Mouse (Mus musculus) bone marrow macrophage, adult 2 months (primary cell): ENCODE results near the gene Uqcc3. TPM values are rescaled to one million over a fixed set of nuclear protein-coding genes. Genes with fewer than 3 reads are reported as not detected.
"Not testable (repeated sequence)": the region's sequence is repeated elsewhere in the genome, so short reads cannot be mapped to it uniquely, and the experiment has no call there.

Experiments
- H3K27ac ChIP-seq: 2 replicates; pipeline ENCODE4 v1.5.1; 2012; ENCODE audit warnings: low read depth, low read length; ENCODE audit not compliant: insufficient read depth
- H3K4me1 ChIP-seq: 2 replicates; pipeline ENCODE4 v1.6.1; 2012; ENCODE audit warnings: low read length; ENCODE audit not compliant: control insufficient read depth, insufficient read depth
- H3K4me3 ChIP-seq: 2 replicates; pipeline ENCODE4 v1.5.1; 2012; ENCODE audit warnings: mild to moderate bottlenecking, low read length, moderate library complexity; ENCODE audit not compliant: insufficient read depth
- CTCF ChIP-seq: IDR thresholded peaks from 2 replicates; pipeline ENCODE4 v1.5.1; 2012; ENCODE audit warnings: low read depth, mild to moderate bottlenecking, low read length, moderate library complexity
- POLR2A ChIP-seq: IDR thresholded peaks from 2 replicates; pipeline ENCODE4 v1.6.1; 2012; ENCODE audit warnings: mild to moderate bottlenecking, low read depth, low read length, borderline replicate concordance
- polyA plus RNA-seq: library from polyadenylated mRNA; stranded (reverse); fragments of >200 nt; gene quantifications from 2 replicates; pipeline ENCODE4 v1.2.4, GENCODE M21; 2012; ENCODE audit not compliant: missing spikeins, insufficient read depth, insufficient read length

Uqcc3 gene
- polyA plus RNA-seq, 1 experiment, result 40.9 TPM

DNA sequence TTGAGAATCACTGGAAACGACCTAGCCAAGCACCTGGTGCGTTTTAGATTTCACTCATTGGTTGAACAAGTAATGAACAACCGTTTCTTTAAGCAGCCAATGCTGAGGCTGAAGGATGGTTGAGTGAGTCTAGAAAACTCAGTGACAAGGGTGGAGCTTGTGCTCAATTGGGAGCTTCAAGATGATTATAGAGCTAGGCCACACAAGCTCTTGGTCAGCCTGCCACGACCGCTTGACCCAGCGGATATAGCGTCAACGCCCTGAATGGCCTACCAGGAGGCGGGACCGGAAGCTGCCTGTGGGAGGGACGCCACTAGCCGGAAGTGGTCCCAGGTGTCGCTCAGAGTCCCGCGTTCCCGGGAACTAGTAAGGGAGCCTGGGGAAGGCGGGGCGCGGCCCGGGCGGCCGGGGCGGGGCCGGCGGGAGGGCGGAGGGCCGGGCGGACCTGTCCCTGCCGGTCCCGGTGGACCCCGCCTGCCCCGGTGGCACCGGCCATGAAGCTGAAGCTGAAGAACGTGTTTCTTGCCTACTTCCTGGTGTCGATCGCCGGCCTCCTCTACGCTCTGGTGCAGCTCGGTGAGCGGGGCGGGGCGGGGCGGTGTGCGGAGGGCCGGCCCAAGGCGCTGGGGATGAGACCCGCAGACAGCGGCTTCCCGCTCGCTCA, 39.5 kb upstream of the Uqcc3 start, which contains the start of gene B3gat3:
TSS of gene B3gat3 (plus strand) at position 302 of the 664 bp plus-strand sequence.
- H3K27ac ChIP-seq, result peak within 1 kb of the TSS; percentile 68
- H3K4me1 ChIP-seq, result peaks cover 15% of the 10 kb centered on the region
- H3K4me3 ChIP-seq, result peak within 1 kb of the TSS; percentile 67
- TF ChIP-seq CTCF, result no peak
- no peak for TF ChIP-seq POLR2A

DNA sequence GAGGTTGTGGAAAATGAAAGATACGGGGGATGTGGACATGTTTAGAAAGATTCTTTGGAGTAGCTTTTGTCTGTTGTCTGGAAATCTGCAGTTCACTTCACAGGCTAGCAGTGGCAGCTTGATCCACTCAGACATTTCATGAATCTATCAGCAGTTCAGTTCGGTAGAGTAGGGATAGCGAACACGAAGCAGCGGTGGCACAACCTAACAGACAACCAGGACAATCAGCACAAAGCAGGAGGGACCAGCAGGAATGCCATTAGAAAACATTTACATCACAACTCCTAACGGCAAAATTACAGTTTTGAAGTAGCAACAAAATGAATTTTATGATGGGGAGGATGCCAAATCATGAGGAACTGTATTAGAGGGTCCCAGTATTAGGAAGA, 39.0 kb upstream of the Uqcc3 start:
- Histone ChIP-seq H3K4me3 (peak overlapping the region; percentile 36; the same call in 1 of the 2 replicates), H3K27ac (peak overlapping the region; percentile 66; the same call in 1 of the 2 replicates), H3K4me1 (peaks cover 15% of the 10 kb centered on the region)
- TF ChIP-seq CTCF (no peak), POLR2A (no peak)

DNA sequence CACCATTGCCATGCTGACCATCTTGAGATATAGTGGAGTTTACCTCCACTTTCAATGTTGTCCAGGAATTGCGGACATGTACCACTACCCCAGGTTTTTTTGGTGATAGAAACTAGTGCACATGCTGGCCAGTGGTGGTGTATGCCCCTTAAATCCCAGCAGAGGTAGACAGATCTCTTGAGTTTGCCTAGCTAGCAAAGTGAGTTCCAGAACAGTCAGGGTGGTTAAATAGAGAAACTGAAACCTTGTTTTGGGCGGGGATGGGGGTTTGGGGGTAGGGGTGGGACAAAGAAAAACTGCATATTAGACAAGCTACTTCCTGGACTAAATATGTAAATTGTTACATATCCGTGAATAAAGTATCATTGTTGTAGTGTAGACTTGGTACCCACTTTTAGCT, 38.3 kb upstream of the Uqcc3 start:
- no peak overlapping the region for H3K27ac ChIP-seq
- peaks cover 15% of the 10 kb centered on the region for H3K4me1 ChIP-seq
- TF ChIP-seq POLR2A, result no peak
- no peak for TF ChIP-seq CTCF
- no peak overlapping the region for H3K4me3 ChIP-seq

DNA sequence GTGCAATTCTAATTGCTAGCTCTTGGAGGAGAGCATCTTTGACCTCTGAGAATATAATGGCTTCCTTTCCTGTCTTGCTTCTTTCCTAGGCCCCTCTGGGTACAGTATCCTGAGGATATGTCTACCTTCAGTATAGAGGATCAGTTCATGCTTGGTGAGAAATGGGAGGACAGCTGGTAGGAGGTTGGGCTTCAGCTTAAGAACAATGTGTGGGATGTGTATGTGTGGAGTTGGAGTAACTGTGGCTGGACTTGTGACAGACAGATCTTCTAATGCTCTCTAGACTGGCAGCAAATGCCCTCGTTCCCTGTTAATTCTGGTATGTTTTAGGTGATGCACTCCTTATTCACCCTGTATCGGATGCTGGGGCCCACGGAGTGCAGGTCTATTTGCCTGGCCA, 33.5 kb upstream of the Uqcc3 start:
- TF ChIP-seq POLR2A, result no peak
- TF ChIP-seq CTCF, result no peak
- Histone ChIP-seq H3K4me1 (no peaks in the 10 kb centered on the region), H3K4me3 (no peak overlapping the region), H3K27ac (no peak overlapping the region)

- Histone ChIP-seq H3K27ac (no peak overlapping the region), H3K4me1 (no peaks in the 10 kb centered on the region), H3K4me3 (no peak overlapping the region)
- no peak for TF ChIP-seq CTCF
- TF ChIP-seq POLR2A, result no peak
Observed at GRCm38 (mm10) chr19:8911810-8912209, 31.1 kb upstream of the Uqcc3 start.

DNA sequence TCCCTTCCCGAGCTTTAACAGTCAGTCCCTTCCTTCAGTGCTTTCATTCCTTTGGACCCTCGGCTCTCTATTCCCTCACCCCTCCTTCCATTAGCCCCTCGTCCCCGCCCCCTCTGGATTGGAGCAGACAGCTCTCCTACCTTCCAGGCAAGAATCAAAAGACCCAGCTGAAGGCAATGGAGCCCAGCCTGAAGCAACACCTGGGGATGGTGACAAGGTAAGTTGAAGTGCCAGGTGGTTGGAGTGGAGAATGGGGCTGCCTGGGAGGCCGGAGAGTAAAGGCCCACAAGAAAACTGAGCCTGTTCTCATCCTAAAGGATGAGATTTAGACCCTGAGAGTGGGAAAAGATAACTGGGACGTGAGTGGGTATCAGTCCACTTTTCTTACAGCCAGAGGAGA, 27.8 kb upstream of the Uqcc3 start:
- no peak for TF ChIP-seq CTCF
- TF ChIP-seq POLR2A, result no peak
- no peak overlapping the region for H3K27ac ChIP-seq
- H3K4me1 ChIP-seq, result no peaks in the 10 kb centered on the region
- no peak overlapping the region for H3K4me3 ChIP-seq

GRCm38 (mm10) chr19:8903412-8903811, 22.7 kb upstream of the Uqcc3 start:
- peaks cover 5% of the 10 kb centered on the region for H3K4me1 ChIP-seq
- H3K4me3 ChIP-seq, result no peak overlapping the region
- TF ChIP-seq POLR2A (no peak), CTCF (no peak)
- H3K27ac ChIP-seq, result no peak overlapping the region

DNA sequence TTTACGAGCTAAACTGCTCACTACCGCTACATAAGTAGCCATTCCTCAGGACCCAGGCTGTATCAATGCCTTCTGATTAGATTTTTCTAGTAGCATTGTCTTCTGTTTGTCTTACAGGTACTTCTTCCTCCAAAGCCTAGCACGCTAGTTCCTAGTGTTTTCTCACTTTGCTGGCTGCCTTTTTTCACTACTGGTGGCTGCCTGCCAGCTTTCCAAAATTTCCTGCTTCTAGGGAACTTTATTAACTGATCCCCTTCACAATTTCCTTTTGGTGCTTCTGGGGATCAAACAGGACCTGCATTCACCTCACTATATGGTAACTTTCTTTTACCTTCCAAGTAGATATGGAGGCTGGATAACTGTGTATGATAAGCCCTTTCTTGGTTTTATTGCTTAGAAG, 18.4 kb upstream of the Uqcc3 start:
- Histone ChIP-seq H3K4me3 (peak overlapping the region; percentile 74), H3K27ac (no peak overlapping the region), H3K4me1 (peaks cover 5% of the 10 kb centered on the region)
- TF ChIP-seq CTCF (no peak), POLR2A (no peak)

DNA sequence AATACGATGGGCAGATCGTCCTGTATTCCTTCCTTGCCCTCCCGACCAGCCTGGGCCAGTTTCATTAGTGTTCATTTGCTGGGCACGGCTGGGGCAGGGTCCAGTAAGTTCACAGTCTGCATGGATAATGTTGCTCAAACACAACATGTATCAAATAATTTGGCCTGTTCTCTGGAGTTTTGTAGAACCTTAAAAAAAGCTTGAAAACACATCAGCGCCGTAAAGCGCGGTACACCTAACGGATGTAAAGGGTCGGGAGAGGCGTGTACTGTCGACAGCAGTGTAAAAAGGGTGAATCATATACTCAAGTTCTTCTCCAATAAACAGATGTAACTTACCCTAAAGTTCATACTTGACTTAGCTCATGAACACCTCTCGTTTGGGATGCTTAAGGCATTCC, 17.9 kb upstream of the Uqcc3 start:
- Histone ChIP-seq H3K27ac (peak overlapping the region; percentile 60), H3K4me1 (peaks cover 8% of the 10 kb centered on the region), H3K4me3 (peak overlapping the region; percentile 74)
- no peak for TF ChIP-seq POLR2A
- TF ChIP-seq CTCF, result no peak

GRCm38 (mm10) chr19:8897865-8898495, 17.3 kb upstream of the Uqcc3 start, which contains the start of gene Ganab:
TSS of gene Ganab (plus strand) at chr19:8898071.
- TF ChIP-seq POLR2A (no peak), CTCF (no peak)
- Histone ChIP-seq H3K4me3 (peak within 1 kb of the TSS; percentile 74), H3K27ac (peak within 1 kb of the TSS; percentile 60), H3K4me1 (peaks cover 8% of the 10 kb centered on the region)

DNA sequence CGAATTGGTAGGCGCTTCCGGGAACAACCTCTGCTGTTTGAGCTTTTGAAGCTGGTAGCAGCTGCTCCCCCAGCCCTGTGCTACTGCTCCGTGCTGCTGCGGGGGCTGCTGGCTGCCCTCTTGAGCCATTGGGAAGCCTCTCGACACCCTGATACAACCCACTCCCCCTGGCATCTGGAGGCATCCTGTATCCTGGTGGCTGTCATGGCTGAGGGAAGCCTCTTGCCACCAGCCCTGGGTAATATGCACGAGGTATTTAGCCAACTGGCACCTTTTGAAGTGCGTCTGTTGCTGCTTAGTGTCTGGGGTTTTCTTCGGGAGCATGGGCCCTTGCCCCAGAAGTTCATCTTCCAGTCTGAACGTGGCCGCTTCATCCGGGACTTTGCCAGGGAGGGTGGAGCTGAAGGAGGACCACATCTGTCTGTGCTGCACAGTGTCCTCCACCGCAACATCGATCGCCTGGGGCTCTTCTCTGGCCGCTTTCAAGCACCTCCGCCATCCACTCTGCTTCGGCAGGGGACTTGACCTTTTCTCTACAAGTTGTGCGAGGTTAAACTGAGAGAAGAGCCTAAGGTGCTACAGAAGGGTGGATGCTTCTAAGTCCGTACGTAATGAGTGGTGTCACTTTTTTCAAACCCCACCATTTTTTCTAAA, 16.6 kb upstream of the Uqcc3 start:
- not testable (repeated sequence) for H3K4me1 ChIP-seq
- 0 out of 2 replicates have a peak overlapping the region, but pooled peaks have one; percentile 17 for H3K27ac ChIP-seq
- peak overlapping the region; percentile 37 for H3K4me3 ChIP-seq

- H3K4me1 ChIP-seq, result not testable (repeated sequence)
Observed at GRCm38 (mm10) chr19:8896231-8896630, 15.5 kb upstream of the Uqcc3 start.

More at GRCm38 (mm10) chr19:8896231-8896630, 15.5 kb upstream of the Uqcc3 start:
- H3K27ac ChIP-seq, H3K4me3 ChIP-seq: not testable (repeated sequence)
